Mouse (Mus musculus): Measurements from ENCODE around the gene Cnpy3. TPM values are rescaled to one million over a fixed set of nuclear protein-coding genes. Genes with fewer than 3 reads are reported as not detected.

Gene Cnpy3
- polyA plus RNA-seq, 1 experiment from 2014 or later, result 69.1 TPM

- Histone ChIP-seq H3K27me3 (peaks cover 7% of the 10 kb centered on the region; the same call in 1 of the 2 replicates), H3K4me2 (replicated peaks) (no peak overlapping the region), H3K36me3 (peaks cover 7% of the 10 kb centered on the region; the same call in 1 of the 2 replicates), H3K4me3 (no peak overlapping the region), H3K9me3 (no peaks in the 10 kb centered on the region), H3K27ac (replicated peaks) (no peak overlapping the region), H3K9ac (replicated peaks) (no peak overlapping the region), H3K4me1 (0 out of 2 replicates have a peak, but pooled peaks cover 5% of the 10 kb centered on the region)
- no peak for ATAC-seq (replicated peaks)
- WGBS, result 50% methylated on average over 11 of the region's 11 CpGs
Observed at GRCm38 (mm10) chr17:46728496-46728895, 23.5 kb downstream of the Cnpy3 start.

- H3K4me3 ChIP-seq, result no peak overlapping the region
- no peak for ATAC-seq (replicated peaks)
- H3K9ac ChIP-seq (replicated peaks), result no peak overlapping the region
- no peak overlapping the region for H3K27ac ChIP-seq (replicated peaks)
- H3K4me2 ChIP-seq (replicated peaks), result no peak overlapping the region
- 0 out of 2 replicates have a peak, but pooled peaks cover 5% of the 10 kb centered on the region for H3K4me1 ChIP-seq
- H3K9me3 ChIP-seq, result no peaks in the 10 kb centered on the region
- 36% methylated on average over 6 of the region's 6 CpGs for WGBS
- peaks cover 11% of the 10 kb centered on the region; the same call in 1 of the 2 replicates for H3K36me3 ChIP-seq
- peaks cover 7% of the 10 kb centered on the region; the same call in 1 of the 2 replicates for H3K27me3 ChIP-seq
Observed at GRCm38 (mm10) chr17:46728021-46728420, 24.0 kb downstream of the Cnpy3 start.

GRCm38 (mm10) chr17:46727271-46727670 is 24.7 kb downstream of the Cnpy3 start:
- WGBS, result 90% methylated on average over 11 of the region's 11 CpGs
- no peak for ATAC-seq (replicated peaks)
- Histone ChIP-seq H3K9ac (replicated peaks) (no peak overlapping the region), H3K4me3 (no peak overlapping the region), H3K36me3 (peaks cover 11% of the 10 kb centered on the region; the same call in 1 of the 2 replicates), H3K4me1 (0 out of 2 replicates have a peak, but pooled peaks cover 5% of the 10 kb centered on the region), H3K4me2 (replicated peaks) (no peak overlapping the region), H3K27ac (replicated peaks) (no peak overlapping the region), H3K27me3 (peaks cover 7% of the 10 kb centered on the region; the same call in 1 of the 2 replicates), H3K9me3 (no peaks in the 10 kb centered on the region)

- no peak overlapping the region for H3K4me2 ChIP-seq (replicated peaks)
- H3K27me3 ChIP-seq, result peaks cover 7% of the 10 kb centered on the region; the same call in 1 of the 2 replicates
- no peaks in the 10 kb centered on the region for H3K9me3 ChIP-seq
- H3K4me1 ChIP-seq, result 0 out of 2 replicates have a peak, but pooled peaks cover 5% of the 10 kb centered on the region
- no peak overlapping the region for H3K27ac ChIP-seq (replicated peaks)
- ATAC-seq (replicated peaks), result no peak
- WGBS, result 93% methylated on average over 26 of the region's 26 CpGs
- H3K36me3 ChIP-seq, result peaks cover 16% of the 10 kb centered on the region; the same call in 1 of the 2 replicates
- H3K9ac ChIP-seq (replicated peaks), result no peak overlapping the region
- no peak overlapping the region for H3K4me3 ChIP-seq
Observed at GRCm38 (mm10) chr17:46725731-46726645, 26.0 kb downstream of the Cnpy3 start.

- no peak overlapping the region for H3K4me3 ChIP-seq
- no peak for ATAC-seq (replicated peaks)
Observed at GRCm38 (mm10) chr17:46725273-46725672, 26.7 kb downstream of the Cnpy3 start.

GRCm38 (mm10) chr17:46724477-46725084 is 27.4 kb downstream of the Cnpy3 start:
- 82% methylated on average over 20 of the region's 20 CpGs for WGBS
- no peak overlapping the region for H3K4me2 ChIP-seq (replicated peaks)
- H3K27ac ChIP-seq (replicated peaks), result no peak overlapping the region
- H3K4me3 ChIP-seq, result no peak overlapping the region
- ATAC-seq (replicated peaks), result no peak
- peaks cover 7% of the 10 kb centered on the region; the same call in 1 of the 2 replicates for H3K27me3 ChIP-seq
- peaks cover 16% of the 10 kb centered on the region; the same call in 1 of the 2 replicates for H3K36me3 ChIP-seq
- H3K4me1 ChIP-seq, result 0 out of 2 replicates have a peak, but pooled peaks cover 5% of the 10 kb centered on the region
- no peak overlapping the region for H3K9ac ChIP-seq (replicated peaks)
- H3K9me3 ChIP-seq, result no peaks in the 10 kb centered on the region

More at GRCm38 (mm10) chr17:46725273-46725672, 26.7 kb downstream of the Cnpy3 start:
- WGBS, result 47% methylated on average over 9 of the region's 9 CpGs
- Histone ChIP-seq H3K27ac (replicated peaks) (no peak overlapping the region), H3K36me3 (peaks cover 16% of the 10 kb centered on the region; the same call in 1 of the 2 replicates), H3K9ac (replicated peaks) (no peak overlapping the region), H3K4me2 (replicated peaks) (no peak overlapping the region), H3K4me1 (0 out of 2 replicates have a peak, but pooled peaks cover 5% of the 10 kb centered on the region), H3K27me3 (peaks cover 7% of the 10 kb centered on the region; the same call in 1 of the 2 replicates), H3K9me3 (no peaks in the 10 kb centered on the region)

GRCm38 (mm10) chr17:46721077-46721476 is 30.9 kb downstream of the Cnpy3 start:
- Histone ChIP-seq H3K27ac (replicated peaks) (no peak overlapping the region), H3K27me3 (no peaks in the 10 kb centered on the region), H3K4me1 (no peaks in the 10 kb centered on the region), H3K9ac (replicated peaks) (no peak overlapping the region), H3K4me3 (no peak overlapping the region), H3K4me2 (replicated peaks) (no peak overlapping the region), H3K36me3 (peaks cover 16% of the 10 kb centered on the region; the same call in 1 of the 2 replicates), H3K9me3 (no peaks in the 10 kb centered on the region)
- 83% methylated on average over 7 of the region's 7 CpGs for WGBS
- ATAC-seq (replicated peaks), result no peak

- Histone ChIP-seq H3K4me2 (replicated peaks) (no peak overlapping the region), H3K4me3 (no peak overlapping the region), H3K9me3 (no peaks in the 10 kb centered on the region), H3K9ac (replicated peaks) (no peak overlapping the region), H3K36me3 (peaks cover 16% of the 10 kb centered on the region; the same call in 1 of the 2 replicates), H3K27me3 (no peaks in the 10 kb centered on the region), H3K27ac (replicated peaks) (no peak overlapping the region), H3K4me1 (peaks cover 19% of the 10 kb centered on the region)
- ATAC-seq (replicated peaks), result no peak
- 96% methylated on average over 11 of the region's 11 CpGs for WGBS
Observed at GRCm38 (mm10) chr17:46714756-46715481, 37.1 kb downstream of the Cnpy3 start.

- Histone ChIP-seq H3K4me1 (peaks cover 19% of the 10 kb centered on the region), H3K4me3 (no peak overlapping the region), H3K9ac (replicated peaks) (no peak overlapping the region), H3K4me2 (replicated peaks) (no peak overlapping the region), H3K27me3 (no peaks in the 10 kb centered on the region), H3K9me3 (no peaks in the 10 kb centered on the region), H3K27ac (replicated peaks) (no peak overlapping the region), H3K36me3 (peaks cover 16% of the 10 kb centered on the region; the same call in 1 of the 2 replicates)
- 91% methylated on average over 9 of the region's 9 CpGs for WGBS
- ATAC-seq (replicated peaks), result no peak
Observed at GRCm38 (mm10) chr17:46713849-46714248, 38.2 kb downstream of the Cnpy3 start.

GRCm38 (mm10) chr17:46712442-46712841 is 39.6 kb downstream of the Cnpy3 start:
- peaks cover 16% of the 10 kb centered on the region; the same call in 1 of the 2 replicates for H3K36me3 ChIP-seq
- 75% methylated on average over 7 of the region's 7 CpGs for WGBS
- H3K4me1 ChIP-seq, result peaks cover 19% of the 10 kb centered on the region
- H3K9ac ChIP-seq (replicated peaks), result no peak overlapping the region
- peak overlapping the region; percentile 99 for H3K4me2 ChIP-seq (replicated peaks)
- H3K4me3 ChIP-seq, result peak overlapping the region; percentile 99
- no peak for ATAC-seq (replicated peaks)
- H3K9me3 ChIP-seq, result no peaks in the 10 kb centered on the region
- no peak overlapping the region for H3K27ac ChIP-seq (replicated peaks)
- no peaks in the 10 kb centered on the region for H3K27me3 ChIP-seq

- peak overlapping the region; percentile 99 for H3K4me2 ChIP-seq (replicated peaks)
- WGBS, result under 1% methylated on average over 73 of the region's 76 CpGs
- peak overlapping the region; percentile 99 for H3K4me3 ChIP-seq
- peak overlapping the region; percentile 88 for H3K27ac ChIP-seq (replicated peaks)
- H3K36me3 ChIP-seq, result peaks cover 16% of the 10 kb centered on the region; the same call in 1 of the 2 replicates
- peaks cover 19% of the 10 kb centered on the region for H3K4me1 ChIP-seq
- peak; percentile 62 for ATAC-seq (replicated peaks)
- peak overlapping the region; percentile 85 for H3K9ac ChIP-seq (replicated peaks)
- H3K27me3 ChIP-seq, result no peaks in the 10 kb centered on the region
- no peaks in the 10 kb centered on the region for H3K9me3 ChIP-seq
Observed at GRCm38 (mm10) chr17:46711612-46712271, 40.3 kb downstream of the Cnpy3 start.

Measured in forebrain, embryonic 15.5 days (tissue).